Mouse (Mus musculus) C2C12 (cell line): ENCODE results near the gene Cd80. TPM values are rescaled to one million over a fixed set of nuclear protein-coding genes. Genes with fewer than 3 reads are reported as not detected.

Experiments
- H3K27me3 ChIP-seq: one replicate; pipeline ENCODE4 v1.6.1; 2011; ENCODE audit not compliant: control insufficient read depth, insufficient read depth, insufficient read length
- H3K36me3 ChIP-seq: one replicate; pipeline ENCODE4 v1.6.1; 2011; ENCODE audit not compliant: control insufficient read depth, insufficient read depth
- H3K4me3 ChIP-seq: one replicate; pipeline ENCODE4 v1.5.1; 2011; ENCODE audit warnings: mild to moderate bottlenecking, control low read depth; ENCODE audit not compliant: poor library complexity, insufficient read depth, severe bottlenecking
- H3K79me2 ChIP-seq: one replicate; pipeline ENCODE4 v1.6.1; 2011; ENCODE audit not compliant: control insufficient read depth, insufficient read depth
- H3K79me3 ChIP-seq: one replicate; pipeline ENCODE4 v1.6.1; 2011; ENCODE audit warnings: low read depth, control low read depth
- H3ac ChIP-seq: one replicate; pipeline ENCODE3; 2011; ENCODE audit warnings: low read depth; ENCODE audit not compliant: control insufficient read depth, insufficient read length
- CEBPB ChIP-seq: IDR thresholded peaks from one replicate; pipeline ENCODE4 v1.6.1; 2011; ENCODE audit warnings: low read depth, mild to moderate bottlenecking, control low read depth, moderate library complexity
- CTCF ChIP-seq: IDR thresholded peaks from one replicate; pipeline ENCODE4 v1.5.1; 2011; ENCODE audit not compliant: control insufficient read depth, insufficient read depth, insufficient read length
- FOSL1 ChIP-seq: IDR thresholded peaks from one replicate; pipeline ENCODE4 v1.8.0; 2011; ENCODE audit warnings: mild to moderate bottlenecking, low read length; ENCODE audit not compliant: poor library complexity, insufficient read depth, severe bottlenecking
- MAX ChIP-seq: IDR thresholded peaks from one replicate; pipeline ENCODE4 v1.6.1; 2011; ENCODE audit warnings: mild to moderate bottlenecking, control low read depth
- MYOD1 ChIP-seq: IDR thresholded peaks from one replicate; pipeline ENCODE4 v1.6.1; 2011; ENCODE audit warnings: low read depth; ENCODE audit not compliant: control insufficient read depth, insufficient read length
- MYOG ChIP-seq: IDR thresholded peaks from one replicate; pipeline ENCODE4 v1.6.1; 2011; ENCODE audit not compliant: control insufficient read depth, insufficient read length; ENCODE audit errors: extremely low read depth
- USF1 ChIP-seq: IDR thresholded peaks from one replicate; pipeline ENCODE4 v1.6.1; 2011; ENCODE audit warnings: low read depth, mild to moderate bottlenecking, control low read depth, moderate library complexity
- polyA plus RNA-seq: library from polyadenylated mRNA; unstranded; fragments of >200 nt; fragmentation: generic; extraction: Trizol; gene quantifications from one replicate; pipeline ENCODE4 v1.2.1, GENCODE M21; 2012; ENCODE audit warnings: missing spikeins

The Cd80 gene
- polyA plus RNA-seq, 1 experiment = 8.7 TPM

GRCm38 (mm10) chr16:38453203-38453553 is 2.2 kb upstream of the Cd80 start:
- Histone ChIP-seq H3K36me3 (peaks cover 16% of the 10 kb centered on the region), H3ac (peak overlapping the region; percentile 98), H3K79me2 (peaks cover 15% of the 10 kb centered on the region), H3K79me3 (peaks cover 6% of the 10 kb centered on the region), H3K27me3 (no peaks in the 10 kb centered on the region), H3K4me3 (peak overlapping the region; percentile 46)
- TF ChIP-seq MYOG (no peak), USF1 (no peak), CTCF (no peak), MYOD1 (no peak), MAX (no peak), CEBPB (no peak), FOSL1 (no peak)

GRCm38 (mm10) chr16:38453952-38454351 is 1.4 kb upstream of the Cd80 start:
- H3K79me3 ChIP-seq = peaks cover 6% of the 10 kb centered on the region
- H3K36me3 ChIP-seq = peaks cover 8% of the 10 kb centered on the region
- TF ChIP-seq MYOG = no peak
- TF ChIP-seq MAX = no peak
- TF ChIP-seq MYOD1 = no peak
- no peak for TF ChIP-seq FOSL1
- no peak for TF ChIP-seq CEBPB
- H3K4me3 ChIP-seq = no peak overlapping the region
- no peaks in the 10 kb centered on the region for H3K27me3 ChIP-seq
- no peak overlapping the region for H3ac ChIP-seq
- peaks cover 19% of the 10 kb centered on the region for H3K79me2 ChIP-seq

- Histone ChIP-seq H3ac (no peak overlapping the region), H3K27me3 (no peaks in the 10 kb centered on the region), H3K79me2 (peaks cover 26% of the 10 kb centered on the region), H3K36me3 (peaks cover 4% of the 10 kb centered on the region), H3K4me3 (no peak overlapping the region), H3K79me3 (peaks cover 14% of the 10 kb centered on the region)
- no peak for TF ChIP-seq FOSL1
- no peak for TF ChIP-seq MYOD1
- no peak for TF ChIP-seq CTCF
- TF ChIP-seq USF1 = no peak
- no peak for TF ChIP-seq CEBPB
- TF ChIP-seq MYOG = no peak
- no peak for TF ChIP-seq MAX
Measured at GRCm38 (mm10) chr16:38454533-38455254, 667 bp upstream of the Cd80 start.

GRCm38 (mm10) chr16:38456812-38457567 is 1.6 kb downstream of the Cd80 start:
- Histone ChIP-seq H3K79me2 (peaks cover 35% of the 10 kb centered on the region), H3K4me3 (no peak overlapping the region), H3K79me3 (peaks cover 29% of the 10 kb centered on the region), H3K36me3 (no peaks in the 10 kb centered on the region), H3ac (no peak overlapping the region), H3K27me3 (no peaks in the 10 kb centered on the region)
- TF ChIP-seq CTCF (no peak), FOSL1 (no peak), MYOD1 (no peak), MYOG (no peak), CEBPB (no peak), MAX (no peak), USF1 (no peak)

GRCm38 (mm10) chr16:38458600-38459280 is 3.4 kb downstream of the Cd80 start:
- peaks cover 51% of the 10 kb centered on the region for H3K79me2 ChIP-seq
- H3K27me3 ChIP-seq = no peaks in the 10 kb centered on the region
- TF ChIP-seq FOSL1 = no peak
- TF ChIP-seq CEBPB = no peak
- TF ChIP-seq USF1 = no peak
- no peak for TF ChIP-seq MYOG
- TF ChIP-seq MYOD1 = no peak
- no peak for TF ChIP-seq CTCF
- TF ChIP-seq MAX = no peak
- H3ac ChIP-seq = peak overlapping the region; percentile 78
- H3K4me3 ChIP-seq = peak overlapping the region; percentile 41
- peaks cover 43% of the 10 kb centered on the region for H3K79me3 ChIP-seq
- peaks cover 1% of the 10 kb centered on the region for H3K36me3 ChIP-seq
